Mouse (Mus musculus): Measurements from ENCODE around the gene Adig.

DNA sequence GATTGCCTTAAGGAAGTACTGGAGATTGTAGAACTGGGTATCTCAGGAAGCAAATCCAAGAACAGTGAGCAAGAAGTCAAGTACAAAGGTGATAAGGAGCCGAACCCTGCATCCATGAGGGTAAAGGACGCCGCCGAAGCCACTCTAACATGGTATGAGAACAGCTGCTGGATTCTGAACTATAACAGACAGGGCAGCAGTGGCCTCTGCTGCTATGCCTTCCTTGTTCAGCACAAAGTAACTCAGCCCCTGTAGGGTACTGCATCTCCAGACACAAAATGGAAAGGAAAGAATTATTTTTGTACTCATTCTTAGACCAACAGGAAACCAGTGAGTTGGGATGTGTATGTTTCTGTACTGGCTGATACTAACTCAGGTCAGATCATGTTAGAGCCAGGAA is 46.0 kb upstream of the Adig start:
- TF ChIP-seq POLR2A (IDR thresholded peaks at IDR 0.05; ENCODE audit: insufficient read depth, low read depth, low read length) (no peak), CTCF (IDR thresholded peaks at IDR 0.05) (no peak)

Measured in heart, adult 2 months (tissue).